Mouse (Mus musculus) heart, postnatal 0 days (tissue): ENCODE measurements at regions not wholly inside any gene's neighbourhood (a gene's known extent, or its start where the extent isn't known, plus 50 kb on each side); places are given as distances from the start of the nearest gene placed in this dataset.
"Not testable (repeated sequence)": the region's sequence is repeated elsewhere in the genome, so short reads cannot be mapped to it uniquely, and the experiment has no call there.

Experiments
- ATAC-seq: fragments of 200-750 bp; cut with Nextera tagmentation; 2 replicates; pipeline ENCODE4 v1.8.0; 2017; ENCODE audit warnings: low read depth, moderate number of reproducible peaks, moderate library complexity; ENCODE audit not compliant: insufficient read depth
- DNase-seq: peaks from one replicate; pipeline ENCODE4 v3.0.0-alpha.2; 2016; ENCODE audit warnings: low spot score
- H3K27ac ChIP-seq: fragments of 300-500 bp; sonication (generic); 2 replicates; pipeline ENCODE4 v1.5.1; 2014; ENCODE audit warnings: low read depth, mild to moderate bottlenecking
- H3K27me3 ChIP-seq: fragments of 300-500 bp; sonication (generic); 2 replicates; pipeline ENCODE4 v1.6.1; 2014; ENCODE audit warnings: low read length, mixed read lengths; ENCODE audit not compliant: control insufficient read depth, insufficient read depth
- H3K36me3 ChIP-seq: fragments of 300-500 bp; sonication (generic); replicated peaks from 2 replicates; pipeline ENCODE4 v1.6.1; 2014; ENCODE audit warnings: low read length, mixed read lengths; ENCODE audit not compliant: control insufficient read depth, insufficient read depth
- H3K4me1 ChIP-seq: fragments of 300-500 bp; sonication (generic); 2 replicates; pipeline ENCODE4 v1.6.1; 2014; ENCODE audit warnings: antibody characterized with exemption; ENCODE audit not compliant: control insufficient read depth, insufficient read depth
- H3K4me2 ChIP-seq: fragments of 300-500 bp; sonication (generic); 2 replicates; pipeline ENCODE4 v1.6.1; 2014; ENCODE audit warnings: low read depth, mild to moderate bottlenecking, low read length, moderate library complexity
- H3K4me3 ChIP-seq: fragments of 300-500 bp; sonication (generic); 2 replicates; pipeline ENCODE4 v1.5.1; 2014; ENCODE audit warnings: low read depth, low read length
- H3K9ac ChIP-seq: fragments of 300-500 bp; sonication (generic); replicated peaks from 2 replicates; pipeline ENCODE4 v1.6.1; 2014; ENCODE audit warnings: low read depth, low read length, mixed read lengths
- H3K9me3 ChIP-seq: fragments of 300-500 bp; sonication (generic); replicated peaks from 2 replicates; pipeline ENCODE4 v1.6.1; 2016; ENCODE audit warnings: low read length; ENCODE audit not compliant: control insufficient read depth
- CTCF ChIP-seq: IDR thresholded peaks from 2 replicates; pipeline ENCODE4 v1.5.1; 2016; ENCODE audit warnings: antibody characterized with exemption, control low read depth, low read depth
- EP300 ChIP-seq: IDR thresholded peaks from 2 replicates; pipeline ENCODE4 v1.6.1; 2016; ENCODE audit warnings: antibody characterized with exemption, low read depth
- WGBS: fragments of 180-500 bp; shearing (Covaris S2); extraction: QIAGEN DNeasy Blood & Tissue Kit; methylation state at CpG from one replicate; pipeline ENCODE4 v1.1.7; 2014; 5-methylcytosine and 5-hydroxymethylcytosine counted together

DNA sequence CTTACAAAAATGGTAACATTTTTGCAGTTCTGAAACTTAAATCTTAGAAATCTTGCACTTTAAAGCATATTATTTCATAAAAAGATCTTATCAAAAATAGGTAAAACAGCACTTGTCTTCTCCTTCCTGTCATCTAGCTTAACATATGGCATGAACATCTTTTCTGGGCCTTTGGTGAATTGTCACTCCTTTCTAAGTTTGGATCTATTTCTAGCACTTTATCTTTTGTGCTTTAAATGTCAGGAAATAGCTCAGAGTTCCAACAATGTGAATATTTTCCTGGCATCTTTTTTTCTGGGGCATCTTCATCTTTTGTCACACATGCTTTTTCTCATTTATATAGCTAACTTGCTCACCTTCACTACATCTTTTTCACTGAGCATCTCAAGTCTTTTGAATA, 527.4 kb upstream of the Gm5150 start:
- TF ChIP-seq CTCF (no peak), EP300 (no peak)
- Histone ChIP-seq H3K4me3 (no peak overlapping the region), H3K9ac (no peak overlapping the region), H3K27me3 (no peaks in the 10 kb centered on the region), H3K27ac (no peak overlapping the region), H3K4me2 (no peak overlapping the region), H3K9me3 (peaks cover 3% of the 10 kb centered on the region; the same call in 1 of the 2 replicates), H3K36me3 (no peaks in the 10 kb centered on the region), H3K4me1 (no peaks in the 10 kb centered on the region)
- no peak for ATAC-seq
- no peak for DNase-seq

DNA sequence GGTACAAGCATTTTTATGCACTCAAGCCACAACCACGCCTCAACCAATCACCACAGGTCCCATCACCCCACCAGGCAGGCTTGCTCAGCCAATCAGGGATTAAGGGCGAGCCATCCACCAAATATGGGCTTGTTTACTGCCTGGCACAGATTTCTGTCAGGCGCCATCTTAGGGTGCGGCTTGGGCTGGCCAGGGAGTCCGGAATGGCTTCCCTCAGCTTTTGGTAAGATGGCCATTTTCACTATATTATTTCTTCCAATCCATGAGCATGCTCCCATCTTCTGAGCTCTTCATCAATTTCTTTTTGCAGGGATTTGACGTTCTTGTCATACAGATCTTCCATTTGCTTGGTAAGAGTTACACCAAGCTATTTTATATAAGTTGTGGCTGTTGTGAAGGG, 521.3 kb upstream of the Gm5150 start:
- H3K4me2 ChIP-seq = not testable (repeated sequence)

DNA sequence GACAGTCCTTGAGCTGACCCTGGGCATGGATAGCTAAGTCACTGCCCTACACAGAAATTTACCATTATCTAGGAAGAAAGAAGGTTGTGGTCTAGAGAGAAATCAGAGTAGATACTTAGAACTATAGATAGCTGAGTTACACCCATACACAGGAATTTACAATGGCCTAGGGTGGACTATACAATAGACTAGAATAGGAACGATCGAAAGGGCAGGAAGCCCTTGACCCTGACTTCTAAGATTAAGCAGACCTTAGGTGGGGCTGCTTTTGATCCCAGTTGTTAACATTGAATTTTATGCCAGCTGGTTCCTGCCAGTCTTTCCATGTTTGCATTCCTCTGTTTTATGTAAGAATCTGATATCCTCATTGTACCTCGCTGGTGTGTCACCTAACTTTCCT, 482.2 kb upstream of the Gm5150 start:
- not testable (repeated sequence) for H3K4me1 ChIP-seq, H3K27ac ChIP-seq, H3K36me3 ChIP-seq, H3K9me3 ChIP-seq, H3K9ac ChIP-seq, DNase-seq, H3K27me3 ChIP-seq, H3K4me2 ChIP-seq, ATAC-seq, H3K4me3 ChIP-seq
- WGBS = 65% methylated on average over 3 of the region's 3 CpGs

More for the DNA sequence above, 521.3 kb upstream of the Gm5150 start:
- not testable (repeated sequence) for H3K9me3 ChIP-seq, ATAC-seq, H3K27me3 ChIP-seq, DNase-seq, H3K36me3 ChIP-seq, H3K27ac ChIP-seq, H3K9ac ChIP-seq, H3K4me3 ChIP-seq, H3K4me1 ChIP-seq
- WGBS = 72% methylated on average over 6 of the region's 6 CpGs

DNA sequence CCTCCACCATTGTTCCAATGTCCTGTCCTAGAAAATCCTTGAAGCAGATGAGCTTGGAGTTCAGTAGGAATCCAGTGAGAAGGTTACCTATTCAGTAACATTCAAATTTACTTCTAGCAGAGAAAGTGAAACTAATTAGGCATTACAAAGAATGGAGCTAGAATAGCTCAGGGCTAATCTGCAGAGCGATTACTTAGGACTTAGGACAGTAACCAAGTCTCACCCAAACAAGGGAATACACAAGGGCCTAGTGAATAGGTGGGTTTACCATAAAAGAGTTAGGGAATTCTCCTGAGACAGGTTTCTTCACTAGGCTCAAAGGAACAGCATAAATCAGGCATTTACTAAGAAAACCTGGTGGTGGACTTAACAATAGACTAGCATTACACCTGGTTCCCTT, 476.5 kb upstream of the Gm5150 start:
- no peak overlapping the region for H3K27ac ChIP-seq
- H3K4me1 ChIP-seq = no peaks in the 10 kb centered on the region
- 85% methylated on average over 1 of the region's 1 CpGs for WGBS
- ATAC-seq (no peak), DNase-seq (no peak)
- no peaks in the 10 kb centered on the region for H3K27me3 ChIP-seq
- H3K36me3 ChIP-seq = no peaks in the 10 kb centered on the region
- no peak overlapping the region for H3K4me3 ChIP-seq
- no peak for TF ChIP-seq EP300
- no peak overlapping the region for H3K4me2 ChIP-seq
- no peaks in the 10 kb centered on the region for H3K9me3 ChIP-seq
- no peak overlapping the region for H3K9ac ChIP-seq

DNA sequence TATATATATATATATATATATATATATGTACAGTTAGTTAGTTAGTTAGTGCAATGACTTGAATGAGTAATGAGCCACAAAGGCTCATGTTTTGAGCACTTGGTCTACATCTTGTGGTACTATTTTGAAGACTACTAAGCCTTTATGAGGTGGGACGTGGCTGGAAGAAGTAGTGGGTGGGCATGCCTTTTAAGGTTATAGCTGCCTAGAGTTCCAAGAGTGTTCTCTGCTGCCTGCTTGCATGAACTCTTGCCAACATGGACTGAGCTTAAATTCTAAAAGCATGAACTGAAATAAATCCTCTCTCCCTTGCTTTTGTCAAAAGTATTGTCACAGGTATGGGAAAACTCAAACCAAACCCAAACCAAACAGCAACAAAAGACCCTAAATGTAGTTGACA, 465.1 kb upstream of the Gm5150 start:
- no peaks in the 10 kb centered on the region for H3K36me3 ChIP-seq
- no peak overlapping the region for H3K4me3 ChIP-seq
- DNase-seq (no peak), ATAC-seq (no peak)
- 64% methylated on average over 1 of the region's 1 CpGs for WGBS
- no peak for TF ChIP-seq EP300
- no peak for TF ChIP-seq CTCF
- no peaks in the 10 kb centered on the region for H3K27me3 ChIP-seq
- no peak overlapping the region for H3K4me2 ChIP-seq
- no peak overlapping the region for H3K9ac ChIP-seq
- H3K27ac ChIP-seq = no peak overlapping the region
- H3K9me3 ChIP-seq = no peaks in the 10 kb centered on the region
- H3K4me1 ChIP-seq = no peaks in the 10 kb centered on the region

DNA sequence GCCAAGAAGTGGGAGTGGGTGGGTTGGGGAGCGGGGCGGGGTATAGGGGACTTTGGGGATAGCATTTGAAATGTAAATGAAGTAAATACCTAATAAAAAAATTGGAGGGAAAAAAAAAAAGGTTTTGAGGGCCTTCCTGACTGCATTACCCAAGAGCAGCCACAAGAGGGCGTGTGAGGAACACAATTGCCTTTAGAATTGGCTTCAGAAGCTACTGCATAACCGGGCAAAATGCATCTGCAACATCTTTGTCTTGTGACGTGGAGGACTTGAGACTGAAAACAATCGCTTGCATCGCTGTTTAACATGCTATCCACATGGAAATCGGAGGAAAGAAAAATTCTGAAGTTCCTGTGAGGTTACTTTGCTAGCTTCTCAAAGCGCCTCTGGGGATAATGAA, 460.2 kb upstream of the Gm5150 start:
- Histone ChIP-seq H3K4me2 (no peak overlapping the region), H3K4me1 (no peaks in the 10 kb centered on the region), H3K9ac (no peak overlapping the region), H3K4me3 (no peak overlapping the region), H3K27me3 (no peaks in the 10 kb centered on the region), H3K36me3 (no peaks in the 10 kb centered on the region), H3K27ac (no peak overlapping the region), H3K9me3 (no peaks in the 10 kb centered on the region)
- no peak for ATAC-seq
- WGBS = 14% methylated on average over 9 of the region's 9 CpGs
- DNase-seq = no peak
- TF ChIP-seq CTCF (peak; percentile 72), EP300 (no peak)
